Mouse (Mus musculus) activated CD4-positive, CD25-positive, alpha-beta regulatory T cell, adult 9 weeks (primary cell): ENCODE data around the gene Gm29582. TPM values are rescaled to one million over a fixed set of nuclear protein-coding genes. Genes with fewer than 3 reads are reported as not detected.

Source experiments
- polyA plus RNA-seq: library from polyadenylated mRNA; unstranded; fragments of 100-300 nt; shearing (Covaris generic); gene quantifications from one replicate; pipeline ENCODE4 v1.2.1, GENCODE M21; 2017

The Gm29582 gene
- not detected for polyA plus RNA-seq

GRCm38 (mm10) chrY:30738461-30738860 lies at the start of gene Gm29582:
Gene Gm29582, minus strand, starts transcription at chrY:30738561.

